Mouse (Mus musculus): ENCODE results near the gene Kctd13.

GRCm38 (mm10) chr7:126951741-126952140 is 23.1 kb downstream of the Kctd13 start:
- TF ChIP-seq POLR2A (IDR thresholded peaks at IDR 0.05; ENCODE audit: borderline replicate concordance, extremely low read depth, insufficient read depth, insufficient read length, poor library complexity, severe bottlenecking), result no peak
- no peak for TF ChIP-seq CTCF (IDR thresholded peaks at IDR 0.05; ENCODE audit: borderline replicate concordance, extremely low read depth, insufficient read depth, insufficient read length)
